Mouse (Mus musculus): Measurements from ENCODE around the gene Tifa. TPM values are rescaled to one million over a fixed set of nuclear protein-coding genes. Genes with fewer than 3 reads are reported as not detected.
A peak's percentile ranks its signal among the peaks of the same experiment; 100 is the strongest.

Tifa gene
- polyA plus RNA-seq, 1 experiment: 0.54 TPM

- no peaks in the 10 kb centered on the region for H3K4me1 ChIP-seq (ENCODE audit: control insufficient read depth, insufficient read depth, low read length)
- H3K27me3 ChIP-seq (ENCODE audit: control insufficient read depth, insufficient read depth, low read length, poor library complexity, severe bottlenecking): no peaks in the 10 kb centered on the region
- no peak overlapping the region for H3K4me3 ChIP-seq (ENCODE audit: low read depth, low read length)
- TF ChIP-seq CTCF (IDR thresholded peaks at IDR 0.05; ENCODE audit: low read depth, low read length) (peak; percentile 40), EP300 (IDR thresholded peaks at IDR 0.05; ENCODE audit: insufficient read depth, low read depth, low read length) (no peak), POLR2A (IDR thresholded peaks at IDR 0.05; ENCODE audit: insufficient read depth, low read length) (no peak)
- peaks cover 6% of the 10 kb centered on the region; the same call in 1 of the 2 replicates for H3K36me3 ChIP-seq (ENCODE audit: control insufficient read depth, insufficient read depth, low read length, poor library complexity, severe bottlenecking)
- H3K9me3 ChIP-seq (replicated peaks; ENCODE audit: control insufficient read depth, insufficient read depth, low read length, poor library complexity, severe bottlenecking): no peaks in the 10 kb centered on the region
- H3K9ac ChIP-seq (ENCODE audit: low read depth, poor library complexity, severe bottlenecking): no peak overlapping the region
- H3K27ac ChIP-seq (ENCODE audit: insufficient read depth, low read length): no peak overlapping the region
These were observed 41.5 kb downstream of the Tifa start for GRCm38 (mm10) chr3:127831079-127831478.

GRCm38 (mm10) chr3:127834040-127834439 is 44.4 kb downstream of the Tifa start:
- Histone ChIP-seq H3K36me3 (ENCODE audit: control insufficient read depth, insufficient read depth, low read length, poor library complexity, severe bottlenecking) (peaks cover 6% of the 10 kb centered on the region; the same call in 1 of the 2 replicates), H3K27ac (ENCODE audit: insufficient read depth, low read length) (no peak overlapping the region), H3K9ac (ENCODE audit: low read depth, poor library complexity, severe bottlenecking) (no peak overlapping the region), H3K9me3 (replicated peaks; ENCODE audit: control insufficient read depth, insufficient read depth, low read length, poor library complexity, severe bottlenecking) (no peaks in the 10 kb centered on the region), H3K27me3 (ENCODE audit: control insufficient read depth, insufficient read depth, low read length, poor library complexity, severe bottlenecking) (no peaks in the 10 kb centered on the region), H3K4me1 (ENCODE audit: control insufficient read depth, insufficient read depth, low read length) (no peaks in the 10 kb centered on the region), H3K4me3 (ENCODE audit: low read depth, low read length) (no peak overlapping the region)
- no peak for TF ChIP-seq POLR2A (IDR thresholded peaks at IDR 0.05; ENCODE audit: insufficient read depth, low read length)

GRCm38 (mm10) chr3:127835594-127835993 is 46.0 kb downstream of the Tifa start:
- no peak overlapping the region for H3K27ac ChIP-seq (ENCODE audit: insufficient read depth, low read length)
- no peaks in the 10 kb centered on the region for H3K27me3 ChIP-seq (ENCODE audit: control insufficient read depth, insufficient read depth, low read length, poor library complexity, severe bottlenecking)
- TF ChIP-seq EP300 (IDR thresholded peaks at IDR 0.05; ENCODE audit: insufficient read depth, low read depth, low read length) (no peak), CTCF (IDR thresholded peaks at IDR 0.05; ENCODE audit: low read depth, low read length) (no peak), POLR2A (IDR thresholded peaks at IDR 0.05; ENCODE audit: insufficient read depth, low read length) (no peak)
- H3K4me1 ChIP-seq (ENCODE audit: control insufficient read depth, insufficient read depth, low read length): no peaks in the 10 kb centered on the region
- H3K4me3 ChIP-seq (ENCODE audit: low read depth, low read length): no peak overlapping the region
- H3K36me3 ChIP-seq (ENCODE audit: control insufficient read depth, insufficient read depth, low read length, poor library complexity, severe bottlenecking): peaks cover 6% of the 10 kb centered on the region; the same call in 1 of the 2 replicates
- H3K9ac ChIP-seq (ENCODE audit: low read depth, poor library complexity, severe bottlenecking): no peak overlapping the region
- no peaks in the 10 kb centered on the region for H3K9me3 ChIP-seq (replicated peaks; ENCODE audit: control insufficient read depth, insufficient read depth, low read length, poor library complexity, severe bottlenecking)

- H3K36me3 ChIP-seq (ENCODE audit: control insufficient read depth, insufficient read depth, low read length, poor library complexity, severe bottlenecking): peaks cover 6% of the 10 kb centered on the region; the same call in 1 of the 2 replicates
- no peaks in the 10 kb centered on the region for H3K27me3 ChIP-seq (ENCODE audit: control insufficient read depth, insufficient read depth, low read length, poor library complexity, severe bottlenecking)
- no peak overlapping the region for H3K27ac ChIP-seq (ENCODE audit: insufficient read depth, low read length)
- H3K9me3 ChIP-seq (replicated peaks; ENCODE audit: control insufficient read depth, insufficient read depth, low read length, poor library complexity, severe bottlenecking): no peaks in the 10 kb centered on the region
- H3K9ac ChIP-seq (ENCODE audit: low read depth, poor library complexity, severe bottlenecking): peak overlapping the region; percentile 94
- TF ChIP-seq POLR2A (IDR thresholded peaks at IDR 0.05; ENCODE audit: insufficient read depth, low read length) (no peak), EP300 (IDR thresholded peaks at IDR 0.05; ENCODE audit: insufficient read depth, low read depth, low read length) (no peak)
- peak overlapping the region; percentile 100 for H3K4me3 ChIP-seq (ENCODE audit: low read depth, low read length)
- H3K4me1 ChIP-seq (ENCODE audit: control insufficient read depth, insufficient read depth, low read length): no peaks in the 10 kb centered on the region
These were observed 47.2 kb downstream of the Tifa start for GRCm38 (mm10) chr3:127836798-127837153.

- no peaks in the 10 kb centered on the region for H3K27me3 ChIP-seq (ENCODE audit: control insufficient read depth, insufficient read depth, low read length, poor library complexity, severe bottlenecking)
- no peaks in the 10 kb centered on the region for H3K9me3 ChIP-seq (replicated peaks; ENCODE audit: control insufficient read depth, insufficient read depth, low read length, poor library complexity, severe bottlenecking)
- H3K4me3 ChIP-seq (ENCODE audit: low read depth, low read length): peak within 1 kb of the TSS; percentile 100
- TF ChIP-seq POLR2A (IDR thresholded peaks at IDR 0.05; ENCODE audit: insufficient read depth, low read length) (peak; percentile 59), EP300 (IDR thresholded peaks at IDR 0.05; ENCODE audit: insufficient read depth, low read depth, low read length) (0 out of 2 replicates have a peak, but pooled peaks have one; percentile 35), CTCF (IDR thresholded peaks at IDR 0.05; ENCODE audit: low read depth, low read length) (peak; percentile 27)
- peak within 1 kb of the TSS; percentile 40 for H3K27ac ChIP-seq (ENCODE audit: insufficient read depth, low read length)
- peak within 1 kb of the TSS; percentile 94 for H3K9ac ChIP-seq (ENCODE audit: low read depth, poor library complexity, severe bottlenecking)
- H3K4me1 ChIP-seq (ENCODE audit: control insufficient read depth, insufficient read depth, low read length): no peaks in the 10 kb centered on the region
- peaks cover 6% of the 10 kb centered on the region; the same call in 1 of the 2 replicates for H3K36me3 ChIP-seq (ENCODE audit: control insufficient read depth, insufficient read depth, low read length, poor library complexity, severe bottlenecking)
These were observed 47.7 kb downstream of the Tifa start, which contains the start of gene Ap1ar for GRCm38 (mm10) chr3:127837154-127837865. Gene Ap1ar, minus strand, starts transcription at chr3:127837523.

- peak overlapping the region; percentile 80 for H3K4me3 ChIP-seq (ENCODE audit: low read depth, low read length)
- TF ChIP-seq POLR2A (IDR thresholded peaks at IDR 0.05; ENCODE audit: insufficient read depth, low read length) (no peak), CTCF (IDR thresholded peaks at IDR 0.05; ENCODE audit: low read depth, low read length) (no peak), EP300 (IDR thresholded peaks at IDR 0.05; ENCODE audit: insufficient read depth, low read depth, low read length) (no peak)
- H3K9me3 ChIP-seq (replicated peaks; ENCODE audit: control insufficient read depth, insufficient read depth, low read length, poor library complexity, severe bottlenecking): no peaks in the 10 kb centered on the region
- H3K27ac ChIP-seq (ENCODE audit: insufficient read depth, low read length): peak overlapping the region; percentile 40; the same call in 1 of the 2 replicates
- H3K27me3 ChIP-seq (ENCODE audit: control insufficient read depth, insufficient read depth, low read length, poor library complexity, severe bottlenecking): no peaks in the 10 kb centered on the region
- H3K9ac ChIP-seq (ENCODE audit: low read depth, poor library complexity, severe bottlenecking): peak overlapping the region; percentile 94
- H3K4me1 ChIP-seq (ENCODE audit: control insufficient read depth, insufficient read depth, low read length): no peaks in the 10 kb centered on the region
- peaks cover 3% of the 10 kb centered on the region; the same call in 1 of the 2 replicates for H3K36me3 ChIP-seq (ENCODE audit: control insufficient read depth, insufficient read depth, low read length, poor library complexity, severe bottlenecking)
These were observed 48.5 kb downstream of the Tifa start for GRCm38 (mm10) chr3:127837972-127838644.
